Mouse (Mus musculus): ENCODE results near the gene Sestd1.

The Sestd1 gene

DNA sequence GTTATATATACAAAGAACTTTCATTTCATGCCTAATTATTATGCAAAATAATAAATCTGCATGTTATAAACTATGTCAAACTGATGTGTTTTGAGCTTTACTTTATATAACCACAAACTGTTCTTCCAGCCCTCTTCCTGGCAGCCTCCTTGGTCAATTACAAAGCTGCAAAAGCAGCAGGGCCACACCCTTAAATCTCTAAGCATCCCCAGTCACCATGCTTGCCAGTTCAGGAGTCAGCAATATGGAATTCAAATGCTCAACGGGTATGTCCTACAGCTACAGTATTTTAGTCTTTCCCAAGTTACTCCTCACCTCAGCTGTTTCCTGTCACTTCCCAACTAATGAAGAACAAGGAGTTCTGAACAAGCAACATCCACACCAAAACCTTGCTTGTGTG is 10.3 kb downstream of the Sestd1 start:
- DNase-seq: no peak

DNA sequence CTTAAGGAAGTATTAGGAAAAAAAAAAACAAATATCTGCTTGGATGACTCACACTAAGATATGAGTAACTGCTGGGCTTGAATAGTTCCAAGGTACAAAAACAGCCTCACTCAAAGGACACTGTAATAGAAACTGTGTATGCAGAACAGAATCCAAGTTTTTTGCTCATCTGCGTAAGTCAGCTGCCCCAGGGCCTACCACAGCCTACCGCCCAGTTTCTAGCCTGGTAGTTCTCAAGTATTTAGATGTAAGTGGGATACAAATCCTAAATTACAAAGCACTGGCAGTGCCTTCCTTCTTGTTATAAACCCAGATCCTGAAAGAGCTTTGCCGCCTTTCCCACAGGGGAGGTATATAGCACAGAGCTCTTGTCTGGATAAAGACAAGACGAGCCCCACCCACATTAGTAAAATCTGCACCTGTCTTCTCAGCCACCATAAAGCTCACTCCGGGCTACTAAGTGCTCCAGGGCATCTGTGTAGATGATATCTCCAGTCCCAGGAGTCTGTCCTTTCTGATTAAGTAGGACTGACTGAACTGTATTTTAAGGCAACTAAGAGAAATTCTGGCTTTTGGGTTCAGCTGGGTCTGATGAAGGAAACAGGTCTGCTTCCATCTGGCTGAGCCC is 11.7 kb downstream of the Sestd1 start:
- no peak for DNase-seq

- DNase-seq: no peak
Measured at GRCm38 (mm10) chr2:77266931-77267330, 13.5 kb downstream of the Sestd1 start.

DNA sequence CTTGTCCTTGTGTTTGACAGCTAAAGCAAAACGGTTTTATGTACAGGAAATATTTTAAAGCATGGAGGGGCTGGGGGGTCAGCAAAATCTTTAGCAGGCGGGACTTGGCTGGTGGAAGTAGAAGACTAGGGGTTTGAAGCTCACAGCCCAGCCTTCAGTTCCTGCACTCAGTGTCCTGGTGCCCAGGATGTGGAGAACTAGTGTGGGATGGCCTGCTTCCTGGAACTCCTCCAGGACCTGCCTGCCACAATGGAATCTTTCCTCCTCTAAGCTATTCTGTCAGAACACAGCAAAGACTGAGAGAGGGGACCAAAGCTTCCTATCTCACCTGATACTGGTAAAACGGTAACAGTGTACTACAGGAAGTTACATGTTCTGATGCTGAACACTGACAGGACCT is 14.4 kb downstream of the Sestd1 start:
- DNase-seq: peak in 1 of 2 experiments; percentile 29

DNA sequence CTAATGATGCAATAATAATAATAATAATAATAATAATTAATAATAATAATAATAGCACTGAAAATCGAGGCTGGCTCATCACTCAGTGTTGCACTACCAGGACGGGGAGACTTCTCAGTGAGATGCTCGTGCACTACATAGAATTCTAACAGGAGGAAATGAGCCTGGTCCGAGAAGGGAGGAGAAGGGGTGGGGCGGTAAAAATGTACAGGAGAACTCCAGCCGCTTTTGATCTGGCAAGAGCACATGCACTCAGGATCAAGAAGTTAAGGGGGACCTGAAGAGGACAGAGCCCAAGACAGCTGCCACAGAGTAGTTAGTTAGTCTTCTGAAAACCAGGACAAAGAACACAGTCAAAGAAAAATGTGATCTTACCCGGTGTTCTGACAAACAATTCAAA is 15.1 kb downstream of the Sestd1 start:
- no peak for DNase-seq

DNA sequence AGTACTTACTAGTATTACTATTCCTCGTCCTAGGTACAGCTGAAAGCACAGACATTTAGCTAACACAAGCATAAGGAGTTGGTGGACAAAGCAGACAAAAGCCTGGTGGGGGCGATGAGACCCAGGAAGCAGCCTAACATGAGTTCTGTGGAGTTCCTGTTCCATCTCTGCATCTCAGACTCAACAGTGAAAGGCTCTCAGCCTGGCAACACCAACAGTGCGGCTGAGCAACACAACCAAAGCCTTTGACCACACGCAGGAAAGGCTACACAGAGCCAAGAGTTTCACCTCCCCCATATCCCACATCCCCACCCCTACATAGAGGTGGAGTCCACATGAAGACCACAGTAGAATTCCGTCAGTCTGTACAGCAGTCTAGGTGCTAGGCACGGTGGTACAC is 15.8 kb downstream of the Sestd1 start:
- DNase-seq: no peak

- DNase-seq: no peak
Measured at GRCm38 (mm10) chr2:77263477-77264435, 16.6 kb downstream of the Sestd1 start.

GRCm38 (mm10) chr2:77260134-77260533 is 20.3 kb downstream of the Sestd1 start:
- no peak for DNase-seq

DNA sequence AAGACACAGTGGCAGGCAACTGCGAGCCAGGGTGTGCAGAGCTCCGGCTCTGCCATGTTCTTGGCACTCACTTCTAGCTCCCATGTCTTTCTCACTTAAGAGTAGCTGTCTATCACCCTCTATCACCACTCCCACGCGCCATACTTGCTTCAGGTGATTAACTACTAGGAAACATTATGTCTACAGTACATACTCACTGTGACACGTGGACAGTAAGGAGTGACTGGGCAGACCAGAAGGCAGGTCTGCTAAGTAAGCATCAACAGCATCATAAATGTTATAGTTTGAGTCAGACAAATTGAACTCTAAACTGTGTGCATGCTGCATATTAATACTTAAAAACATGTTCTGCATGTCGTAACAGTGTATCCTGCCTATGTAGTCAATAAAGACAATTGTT is 27.2 kb downstream of the Sestd1 start:
- DNase-seq: no peak

DNA sequence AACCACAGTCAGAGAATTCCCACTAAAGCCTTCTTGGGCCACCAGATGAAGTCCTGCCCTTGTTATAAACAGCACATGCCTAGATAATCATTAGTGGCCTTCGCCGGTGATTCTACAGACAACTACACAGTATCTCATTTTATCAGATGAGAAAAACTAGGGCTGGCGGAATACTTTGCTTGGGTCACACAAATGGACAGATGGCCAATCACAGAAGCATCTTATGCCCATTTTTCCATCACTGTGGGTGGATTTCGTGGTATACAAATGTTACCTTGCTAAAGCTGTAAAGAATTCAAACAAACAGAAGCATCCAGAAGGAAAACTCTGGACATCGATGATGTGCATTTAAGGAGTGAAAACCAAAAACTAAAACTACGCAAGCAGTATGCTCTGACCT is 28.7 kb downstream of the Sestd1 start:
- DNase-seq: no peak

- peak; percentile 39 to 53 for DNase-seq
Measured at GRCm38 (mm10) chr2:77249771-77250681, 30.4 kb downstream of the Sestd1 start.

DNA sequence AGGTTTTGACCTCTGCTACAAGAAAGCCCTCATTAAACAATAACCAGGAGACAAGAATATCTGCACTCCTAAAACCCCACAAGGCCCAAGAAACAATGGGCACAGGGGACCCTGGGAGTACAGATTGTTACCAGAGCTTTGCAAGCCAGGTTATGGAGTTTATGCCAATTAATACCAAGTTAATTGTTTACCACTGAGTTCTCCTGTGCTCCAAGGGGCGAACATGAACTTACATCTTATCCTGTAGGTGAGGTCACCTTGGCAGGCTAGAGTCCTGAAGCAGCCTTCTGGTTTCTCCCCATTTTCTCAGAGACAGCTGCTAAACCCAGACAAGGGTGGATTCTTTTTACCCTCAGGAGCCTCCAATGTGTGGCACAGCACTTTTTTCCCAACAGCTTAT is 32.0 kb downstream of the Sestd1 start:
- no peak for DNase-seq

DNA sequence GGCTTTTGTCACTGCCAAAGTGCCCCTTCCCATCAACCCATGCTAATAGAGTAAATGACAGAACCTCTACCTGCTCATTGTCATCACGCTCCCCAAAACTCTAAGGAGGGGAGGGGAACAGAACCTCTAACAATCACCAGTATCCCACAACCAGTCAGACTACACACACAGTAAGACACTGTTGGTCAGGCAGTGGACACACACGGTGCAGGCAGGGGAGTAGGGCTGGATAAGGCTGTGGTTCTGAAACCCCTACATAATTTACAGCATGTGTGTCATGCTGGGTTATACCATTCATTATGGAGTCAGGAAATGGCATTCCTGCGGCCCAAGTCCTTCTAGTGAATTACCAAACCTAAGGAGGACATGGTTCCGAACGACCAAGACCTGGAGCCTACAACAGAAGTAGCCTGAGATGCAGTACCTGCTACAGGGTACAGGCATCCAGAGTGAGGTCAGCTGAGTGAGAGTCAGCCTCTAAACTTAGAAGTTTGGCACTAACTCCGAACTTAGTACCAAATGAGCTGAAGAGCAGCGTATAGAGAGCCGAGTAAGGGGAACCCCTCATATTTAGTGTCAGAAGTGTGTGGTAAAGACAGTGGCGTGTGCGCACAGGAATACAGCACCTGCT is 33.1 kb downstream of the Sestd1 start:
- DNase-seq: no peak

DNA sequence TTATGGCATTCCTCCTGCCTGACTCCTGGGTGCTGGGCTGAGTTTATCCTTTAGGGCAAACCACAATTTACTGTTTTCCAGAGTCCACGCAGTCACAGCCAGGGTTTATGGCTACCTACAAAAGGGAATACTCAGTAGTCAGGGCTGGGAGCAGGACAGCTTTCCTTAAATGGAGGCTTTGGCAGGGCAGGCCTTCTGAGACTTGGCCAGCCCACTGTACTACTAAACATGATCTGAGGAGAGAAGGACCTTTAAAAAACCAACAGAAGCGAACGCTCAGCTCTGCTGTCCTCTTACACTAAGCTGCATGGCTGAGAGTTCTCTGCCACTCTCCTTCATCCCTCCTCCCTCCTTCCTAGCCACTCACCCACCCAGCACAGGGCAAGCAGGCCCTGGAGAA is 34.6 kb downstream of the Sestd1 start:
- no peak for DNase-seq

GRCm38 (mm10) chr2:77242248-77242647 is 38.1 kb downstream of the Sestd1 start:
- DNase-seq: no peak

- no peak for DNase-seq
Measured at GRCm38 (mm10) chr2:77238607-77239006, 41.8 kb downstream of the Sestd1 start.

GRCm38 (mm10) chr2:77238046-77238445 is 42.3 kb downstream of the Sestd1 start:
- no peak for DNase-seq

DNA sequence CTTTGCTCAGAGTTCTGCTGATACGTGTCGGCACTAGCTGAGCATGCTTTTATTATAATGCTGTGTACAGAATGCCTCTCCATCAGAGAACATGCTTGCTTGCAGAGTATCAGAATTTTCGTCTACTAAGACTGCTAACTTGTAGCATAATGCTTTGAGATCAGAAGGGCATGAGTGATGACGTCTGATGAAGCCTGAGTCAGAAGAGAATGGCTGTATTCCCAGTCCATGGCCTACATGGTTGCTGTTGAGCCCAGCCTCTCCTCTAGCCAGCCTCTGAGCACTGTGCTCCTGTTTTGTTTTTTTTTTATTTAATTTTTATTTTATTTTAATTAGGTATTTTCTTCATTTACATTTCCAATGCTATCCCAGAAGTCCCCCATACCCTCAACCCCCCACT is 43.5 kb downstream of the Sestd1 start:
- no peak for DNase-seq

DNA sequence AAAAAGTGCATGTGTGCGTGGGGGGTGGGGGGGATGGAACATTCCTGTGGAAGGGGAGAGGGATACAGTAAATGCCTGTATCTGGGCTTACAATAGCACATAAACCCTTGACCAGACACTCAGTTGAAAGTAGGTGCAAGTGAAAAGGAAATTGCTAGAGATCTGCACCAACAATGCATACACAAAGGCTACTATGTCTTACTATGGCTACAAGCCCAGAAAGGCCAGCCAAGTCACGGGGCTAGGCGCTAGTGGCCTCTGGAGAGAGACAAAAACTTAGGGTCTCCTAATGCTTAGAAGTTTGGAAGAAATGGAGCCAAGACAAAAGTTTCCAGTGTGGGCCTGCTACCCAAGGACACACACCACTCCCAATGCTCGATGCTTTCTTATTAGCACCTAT is 44.5 kb downstream of the Sestd1 start:
- peak; percentile 11 to 43 for DNase-seq

- no peak for DNase-seq
Measured at GRCm38 (mm10) chr2:77232604-77233003, 47.8 kb downstream of the Sestd1 start.

- no peak for DNase-seq
Measured at GRCm38 (mm10) chr2:77220960-77221359, 59.4 kb downstream of the Sestd1 start.

DNA sequence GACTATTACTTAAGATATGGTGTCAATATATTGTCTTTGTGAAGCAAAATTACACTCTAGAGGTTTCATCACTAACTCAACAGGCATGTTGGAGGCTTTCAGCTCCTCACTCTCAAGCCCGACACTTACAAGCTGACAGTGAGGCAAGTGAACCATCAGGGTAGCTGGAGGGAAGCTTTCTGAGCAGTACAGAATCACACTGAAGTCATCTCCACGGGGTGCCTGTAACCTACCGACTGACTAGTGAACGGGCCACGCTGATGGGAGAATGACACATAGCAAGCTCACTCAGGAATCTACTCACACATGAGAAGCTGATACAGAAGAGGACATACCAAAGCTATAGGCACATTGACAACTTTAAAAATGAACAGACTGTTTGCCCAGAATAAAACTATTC is 67.5 kb downstream of the Sestd1 start:
- DNase-seq: no peak

DNA sequence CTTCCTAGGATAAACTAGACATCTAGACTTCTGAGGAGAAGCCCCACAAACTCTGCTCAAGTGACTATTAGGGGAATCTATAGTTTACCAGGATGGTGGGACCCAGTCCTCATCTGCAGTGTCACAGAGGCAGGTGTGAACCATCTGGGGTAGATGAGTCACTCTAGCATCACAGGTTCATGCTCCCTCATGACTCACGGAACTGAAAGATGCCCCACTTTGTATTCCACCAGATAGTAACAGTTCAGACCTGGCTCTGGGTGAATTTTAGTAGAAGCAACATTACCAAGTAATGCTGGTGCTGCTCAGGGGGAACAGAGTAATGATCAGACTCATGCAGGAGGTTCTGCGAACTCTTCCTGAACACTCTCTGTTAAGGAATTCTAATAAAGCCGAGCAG is 73.4 kb downstream of the Sestd1 start:
- DNase-seq: no peak

Measured in lung, postnatal 4 days (tissue).